Mouse (Mus musculus) lung, postnatal 10 days (tissue): Measurements from ENCODE around the gene Ak6.
A peak's percentile ranks its signal among the peaks of the same experiment; 100 is the strongest.

ENCODE experiments used
- DNase-seq: peaks from one replicate; pipeline ENCODE4 v3.0.0; 2021

The Ak6 gene

DNA sequence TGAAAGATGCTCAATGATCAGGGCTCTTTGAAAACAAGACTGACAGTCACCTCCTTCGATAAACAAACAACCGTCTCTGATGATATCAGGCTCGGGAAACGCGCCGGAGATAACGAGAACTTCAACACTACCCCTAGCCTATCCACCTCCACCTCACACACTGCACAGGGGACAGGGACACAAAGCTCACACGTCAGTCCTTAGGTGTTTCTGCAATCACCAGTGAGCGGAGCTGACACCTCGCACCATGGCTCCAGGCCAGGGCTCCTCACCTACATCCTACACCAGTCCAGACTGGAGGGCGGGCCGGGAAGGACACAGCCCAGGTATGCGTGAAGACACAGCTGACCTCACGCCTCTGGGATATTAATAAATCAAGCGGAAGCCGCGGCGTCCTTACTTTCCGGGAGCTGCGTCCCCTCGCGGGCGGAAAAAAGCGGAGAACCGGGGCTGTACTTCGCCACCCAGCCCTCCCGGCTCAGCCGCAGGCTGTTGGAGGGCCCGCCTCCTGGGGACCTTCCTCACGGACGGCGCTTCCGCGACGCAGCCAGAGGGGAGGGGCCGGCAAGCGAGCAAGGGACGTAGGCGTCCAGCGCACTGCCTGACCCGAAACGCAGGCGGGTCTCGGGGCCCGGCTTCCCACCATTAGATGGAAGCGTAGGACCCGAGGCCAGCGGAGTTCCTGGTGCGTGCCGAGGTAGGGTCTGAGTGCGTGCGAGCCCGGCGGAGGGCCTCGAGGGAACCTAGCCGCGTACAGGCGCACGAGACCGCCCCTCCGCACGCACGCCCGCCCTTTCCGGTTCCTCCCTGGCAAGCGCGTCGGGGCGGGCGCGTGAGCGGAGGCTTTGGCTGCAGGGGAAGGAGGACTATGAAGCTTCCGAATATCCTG, at the start of gene Ak6, which contains the start of gene Rad17:
TSS of gene Ak6 (plus strand) at position 430 of the 889 bp plus-strand sequence.
TSS of gene Rad17 (minus strand) at position 502 of the 889 bp plus-strand sequence.
- peak; percentile 96 for DNase-seq

DNA sequence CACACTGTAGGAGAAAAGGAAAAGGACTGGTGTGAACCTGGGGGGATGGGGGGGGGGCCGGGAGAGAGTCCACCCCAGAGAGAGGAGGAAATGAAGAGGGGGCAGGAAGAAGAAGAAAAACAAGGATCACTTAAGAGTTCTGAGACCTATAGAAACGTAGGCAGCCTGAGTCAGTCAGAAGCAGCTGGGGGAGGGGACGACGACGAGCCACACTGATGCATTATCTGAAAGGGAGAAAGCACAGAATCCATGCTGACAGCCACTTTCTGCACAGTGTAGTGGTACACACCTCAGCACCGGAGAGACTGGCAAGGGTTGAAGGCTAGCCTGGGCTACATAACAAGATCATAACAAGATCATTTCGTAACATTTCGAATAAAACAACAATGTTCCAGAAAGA, 49.7 kb upstream of the Ak6 start:
- DNase-seq, result no peak

DNA sequence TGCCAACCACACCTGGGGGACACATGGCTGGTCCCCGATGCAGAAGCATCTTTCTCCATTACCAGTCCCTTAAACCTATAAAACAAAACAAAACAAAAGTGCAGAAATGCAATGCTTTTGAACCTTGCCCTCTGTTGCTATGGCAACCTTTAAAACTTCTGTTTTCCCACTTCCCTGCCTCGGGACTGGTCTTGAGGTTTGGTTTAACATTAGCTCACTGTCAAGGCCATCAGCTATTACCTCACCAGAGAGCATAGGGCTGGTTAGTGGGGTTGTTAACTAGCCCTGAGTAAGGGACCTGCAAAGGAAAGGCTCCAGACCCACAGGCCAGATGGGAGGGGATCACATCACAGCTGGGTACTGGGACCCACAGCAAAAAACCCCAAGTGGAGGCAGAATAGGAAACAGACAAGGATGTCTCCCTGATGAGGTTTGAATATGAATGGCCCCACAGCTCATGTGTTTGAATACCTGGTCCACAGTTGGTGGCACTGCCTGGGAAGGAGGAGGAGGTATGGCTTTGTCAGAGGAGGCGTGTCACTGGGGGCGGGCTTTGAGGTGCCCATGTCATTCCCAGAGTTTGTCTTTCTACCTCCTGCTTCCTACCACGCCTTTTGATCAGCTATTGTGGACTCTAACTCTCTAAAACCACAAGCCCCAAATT, 48.4 kb upstream of the Ak6 start:
- no peak for DNase-seq

DNA sequence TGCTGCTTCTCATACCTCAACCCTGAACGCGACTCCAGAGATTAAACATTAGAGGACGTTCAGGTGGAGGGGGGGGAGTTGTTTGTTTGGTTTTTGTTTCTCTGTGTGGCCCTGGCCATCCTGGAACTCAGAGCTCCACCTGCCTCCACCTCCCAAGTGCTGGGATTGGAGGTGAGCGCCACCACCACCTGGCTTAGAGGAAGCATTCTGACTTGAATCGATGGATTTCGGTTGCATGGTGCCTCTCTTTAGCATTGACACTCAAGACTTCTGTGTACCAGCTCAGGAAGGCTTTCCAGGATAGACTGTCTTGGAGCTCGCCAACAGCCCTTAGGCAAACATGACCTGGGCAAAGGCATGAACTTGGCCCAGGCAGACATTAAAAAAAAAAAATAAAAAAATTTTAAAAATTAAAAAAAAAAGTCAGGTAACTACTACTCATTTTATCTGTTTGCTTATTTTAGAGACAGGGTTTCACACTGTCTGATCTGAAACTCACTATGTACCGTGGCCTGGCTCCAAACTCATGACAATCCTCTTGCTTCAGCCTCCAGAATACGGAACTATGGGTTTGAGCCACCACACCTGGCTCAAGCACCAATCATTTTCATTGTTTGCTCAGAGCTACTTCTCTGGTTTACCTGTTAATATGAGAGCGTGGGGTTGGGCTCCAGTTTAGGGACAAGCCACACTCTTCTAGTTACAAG, 47.6 kb upstream of the Ak6 start:
- no peak for DNase-seq

DNA sequence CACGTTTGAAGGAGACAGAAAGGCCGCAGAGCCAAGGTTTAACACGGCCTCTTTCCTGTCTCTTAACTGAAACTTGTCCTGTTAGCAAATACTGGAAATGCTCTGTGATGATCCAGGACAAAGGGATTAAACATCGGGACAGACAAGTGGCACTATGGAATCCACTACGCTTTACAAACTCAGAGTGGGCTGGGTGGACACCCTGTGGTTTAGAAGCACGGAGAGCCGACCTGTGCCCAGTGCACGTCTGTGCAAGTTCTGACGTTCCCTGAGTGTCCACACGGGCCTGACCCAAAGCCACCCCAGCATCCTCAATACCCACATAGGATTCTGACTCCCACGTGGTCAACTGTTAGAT, 47.1 kb upstream of the Ak6 start:
- DNase-seq, result no peak

DNA sequence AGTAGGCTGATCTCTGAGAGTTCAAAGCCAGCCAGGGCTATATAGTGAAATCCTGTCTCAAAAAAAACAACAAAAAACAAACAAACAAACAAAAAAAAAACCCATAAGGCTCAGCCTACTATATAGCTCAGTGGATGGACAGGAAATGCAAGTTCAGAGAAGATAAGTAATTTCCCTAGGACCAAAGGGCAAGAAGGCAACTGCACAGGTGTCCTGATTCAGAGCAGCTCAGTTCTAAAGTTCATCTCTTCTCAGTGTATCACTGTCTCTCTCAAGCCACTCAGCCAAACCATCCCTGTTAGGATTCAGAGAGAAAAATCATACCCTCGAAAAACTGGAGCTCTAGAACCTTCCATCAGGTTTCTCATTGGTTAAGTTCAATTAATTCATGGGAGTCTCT, 44.9 kb upstream of the Ak6 start:
- DNase-seq, result no peak

DNA sequence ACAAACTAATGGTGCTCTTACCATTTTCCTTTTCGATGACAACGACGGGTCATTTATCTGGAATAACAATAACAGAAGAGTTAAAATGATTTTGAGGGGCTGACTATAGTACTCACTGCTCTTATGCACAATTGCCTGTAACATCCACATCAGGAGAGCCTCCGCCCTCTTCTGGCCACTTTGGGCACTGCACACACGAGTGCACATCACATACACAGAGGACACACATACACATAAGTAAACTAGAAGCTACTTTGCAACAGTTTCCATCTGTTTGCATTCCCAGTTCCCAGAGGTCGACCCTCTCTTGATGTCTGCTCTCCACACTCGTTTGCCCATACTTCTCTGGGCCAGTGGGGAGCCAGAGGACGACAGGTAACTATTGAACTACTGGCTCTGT, 43.0 kb upstream of the Ak6 start:
- DNase-seq, result no peak

DNA sequence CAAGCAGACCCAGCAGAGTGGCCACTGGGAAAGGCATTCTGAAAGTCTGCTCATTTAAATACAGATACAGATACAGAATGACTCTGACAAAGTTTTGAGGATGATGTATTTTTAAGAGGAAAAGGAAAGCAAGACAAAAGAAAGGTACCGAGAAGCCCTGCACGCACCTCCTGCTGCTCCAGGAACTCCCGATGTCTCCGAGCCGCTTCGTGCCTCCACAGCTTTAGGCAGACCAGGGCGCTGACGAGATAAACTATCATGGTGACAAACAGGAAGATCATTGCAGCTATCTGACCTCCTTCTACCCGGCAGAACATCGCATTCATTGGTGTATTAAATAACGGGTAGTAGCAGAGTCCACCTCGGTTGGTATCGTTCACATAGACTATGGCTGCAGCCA, 39.5 kb upstream of the Ak6 start:
- no peak for DNase-seq

DNA sequence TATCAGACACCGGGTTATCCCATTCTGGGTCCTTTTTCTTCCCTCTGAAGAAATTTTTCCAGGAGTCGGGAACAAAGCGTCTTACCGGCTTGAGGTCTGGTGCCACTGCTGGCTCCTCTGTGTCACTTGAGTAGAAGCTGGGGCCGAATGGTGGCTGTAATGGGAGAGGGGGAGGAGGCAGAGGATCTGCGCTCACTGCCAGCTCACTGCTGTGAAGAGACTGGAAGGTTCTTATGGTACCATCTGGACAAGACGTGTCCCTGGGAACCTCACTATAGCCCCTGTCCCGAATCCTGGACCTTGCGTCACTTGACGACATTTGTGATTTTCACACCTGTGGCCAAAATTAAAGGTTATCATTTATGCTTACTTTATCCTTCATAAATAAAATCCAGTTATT, 38.5 kb upstream of the Ak6 start:
- DNase-seq, result no peak

DNA sequence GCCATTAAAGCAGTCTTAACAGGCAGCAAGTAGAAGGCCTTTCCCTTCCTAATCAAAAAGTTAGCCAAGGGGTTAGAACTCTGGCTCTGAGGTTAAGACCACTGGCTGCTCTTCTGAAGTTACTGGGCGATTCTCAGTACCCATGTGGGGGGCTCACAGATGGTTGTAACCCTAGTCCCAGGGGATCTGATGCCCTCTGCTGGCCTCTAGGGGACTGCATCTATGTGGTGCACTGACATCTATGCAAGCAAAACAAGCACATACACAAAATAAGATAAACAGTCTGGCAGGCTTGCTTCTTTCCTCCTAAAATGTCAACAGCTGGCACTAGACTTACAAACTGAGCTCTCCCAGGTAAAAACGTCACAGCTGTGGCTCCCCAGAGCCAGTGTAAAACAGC, 37.9 kb upstream of the Ak6 start:
- no peak for DNase-seq

DNA sequence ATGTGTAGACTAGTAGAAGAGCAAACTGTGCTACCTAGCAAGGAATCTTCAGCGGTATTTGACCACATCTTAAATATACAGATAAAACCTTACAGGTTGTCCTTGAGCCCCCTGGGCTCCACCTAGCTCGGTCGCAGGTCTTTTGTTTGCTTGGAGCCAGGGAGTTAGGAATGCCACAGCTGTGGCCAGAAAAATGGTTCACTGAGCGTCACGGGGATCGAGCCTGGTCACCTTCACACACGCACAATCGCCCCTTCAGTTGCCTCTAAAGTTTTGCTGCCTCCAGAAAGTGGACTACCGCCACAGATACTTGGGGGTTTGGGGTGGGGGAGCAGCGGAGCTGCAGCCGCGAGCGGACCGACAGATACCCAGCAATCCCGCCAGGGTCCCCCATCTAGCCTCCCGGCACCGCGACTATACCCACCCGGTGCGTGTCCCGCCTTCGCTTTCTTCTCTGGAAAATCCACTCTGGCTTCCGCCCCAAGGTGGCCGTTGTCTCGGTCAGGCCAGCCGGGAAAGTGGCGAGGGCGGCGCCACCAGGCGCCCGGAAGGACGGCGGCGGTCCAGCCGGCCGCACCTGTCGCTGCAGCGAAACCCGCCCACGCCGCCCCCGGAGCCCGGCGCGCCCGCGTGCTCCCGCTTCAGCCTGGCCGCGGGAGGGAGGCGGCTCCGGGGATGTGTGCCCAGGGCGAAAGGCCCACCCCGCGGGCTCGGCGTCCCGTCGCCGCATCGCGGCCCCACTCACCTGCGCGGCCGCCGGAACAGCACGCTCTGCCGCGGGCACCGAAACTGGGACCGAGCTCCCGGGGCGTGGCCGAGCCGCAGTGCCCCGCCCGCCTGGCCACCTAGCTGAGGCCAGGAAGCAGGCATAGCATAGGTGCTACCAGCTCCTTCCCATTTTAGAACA, 34.3 kb upstream of the Ak6 start, which contains the start of gene Marveld2:
TSS of gene Marveld2 (minus strand) at position 791 of the 907 bp plus-strand sequence.
- peak; percentile 64 for DNase-seq

DNA sequence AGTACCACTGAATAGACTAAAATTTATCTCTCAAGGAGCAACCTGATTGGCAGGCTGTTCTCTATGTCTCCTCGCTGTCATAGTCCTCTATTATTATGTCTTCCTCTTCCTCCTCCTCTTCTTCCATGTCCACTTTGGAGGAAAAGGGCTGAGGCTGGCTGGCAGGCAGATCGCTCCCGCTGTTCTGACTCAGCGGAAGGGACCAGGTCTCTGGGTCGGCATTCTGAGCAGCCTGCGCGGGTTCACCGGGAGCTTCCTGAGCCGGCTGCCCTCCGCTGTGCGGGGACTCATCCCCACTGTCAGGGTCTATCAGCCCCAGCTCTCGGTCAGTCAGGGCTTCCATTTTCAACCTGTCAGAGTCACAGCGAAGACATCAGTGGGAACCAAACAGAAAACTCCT, 33.2 kb upstream of the Ak6 start:
- no peak for DNase-seq

DNA sequence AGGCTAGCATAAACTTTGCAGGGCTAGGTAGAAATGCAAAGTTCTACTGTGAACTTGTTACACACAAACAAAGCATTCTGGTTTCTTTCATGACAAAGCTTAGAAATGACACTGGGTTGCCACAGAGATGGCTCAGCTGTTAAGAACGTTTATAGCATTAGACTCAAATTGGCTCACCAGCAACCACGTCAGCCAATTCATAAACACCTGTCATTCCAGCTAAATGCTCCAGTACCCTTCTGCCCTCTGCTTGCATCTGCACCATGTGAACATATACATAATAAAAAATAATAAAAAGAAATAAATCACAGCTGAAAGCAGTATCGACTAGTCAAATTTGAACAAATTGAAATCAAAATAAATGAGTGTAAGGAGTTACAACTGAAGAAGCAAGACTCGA, 28.5 kb upstream of the Ak6 start:
- no peak for DNase-seq

DNA sequence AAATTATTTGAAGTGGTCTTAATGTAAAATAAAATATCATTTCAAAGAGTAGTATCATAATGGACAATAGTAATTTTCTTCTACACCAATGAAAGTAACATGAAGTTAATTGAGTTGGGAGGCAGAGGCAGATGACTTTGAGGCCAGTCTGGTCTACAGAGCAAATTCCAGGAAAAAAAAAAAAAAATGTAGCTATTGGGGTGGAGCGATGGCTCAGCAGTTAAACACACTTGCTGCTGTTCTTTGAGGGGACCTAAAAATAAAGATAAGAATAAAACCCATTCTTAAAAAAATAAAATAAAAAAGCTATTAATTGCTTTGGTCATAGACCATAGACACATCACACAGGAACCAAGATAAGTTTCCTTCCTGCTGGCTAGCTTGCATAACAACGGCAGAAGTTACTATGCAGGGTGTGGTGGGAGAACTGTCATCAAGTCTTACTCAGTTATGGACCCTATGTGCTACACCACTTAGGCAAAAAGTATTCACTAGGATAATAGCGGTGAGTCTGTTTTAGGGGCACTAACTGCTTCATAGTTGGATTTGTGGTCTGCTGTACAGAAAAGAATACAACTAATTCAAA, 16.6 kb upstream of the Ak6 start:
- no peak for DNase-seq

DNA sequence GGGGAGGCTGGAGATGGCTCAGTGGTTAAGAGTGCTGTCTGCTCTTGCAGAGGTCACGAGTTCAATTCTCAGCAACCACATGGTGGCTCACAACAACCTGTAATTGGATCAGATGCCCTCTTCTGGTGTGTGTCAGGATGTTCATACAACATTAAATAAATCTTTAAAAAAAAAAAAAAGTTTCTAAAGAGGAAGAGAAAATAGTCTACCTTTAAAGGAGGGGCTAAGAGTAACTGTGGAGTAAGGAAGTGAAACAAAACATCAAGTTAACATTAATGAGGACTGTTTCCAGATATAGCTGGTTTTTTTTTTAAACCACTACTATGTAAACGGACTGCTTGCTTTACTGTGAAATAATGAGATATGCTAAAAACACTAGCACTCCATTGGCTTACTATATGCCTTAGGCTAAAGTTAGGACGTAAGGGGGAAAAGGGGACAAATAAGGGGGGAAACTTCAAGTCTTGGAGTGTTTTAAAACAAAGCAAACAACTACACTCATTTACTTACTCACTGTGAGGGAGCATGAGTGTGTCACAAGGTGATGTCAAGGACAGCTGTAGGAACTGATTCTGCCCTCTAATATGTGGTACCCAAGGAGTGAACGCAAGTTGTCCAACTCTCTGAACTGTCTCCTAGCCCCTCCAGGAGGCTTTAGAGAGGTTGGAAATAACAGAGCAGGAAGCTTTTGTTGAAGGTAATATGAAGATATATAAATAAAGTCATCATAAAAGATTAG, 8.1 kb upstream of the Ak6 start:
- DNase-seq, result no peak

DNA sequence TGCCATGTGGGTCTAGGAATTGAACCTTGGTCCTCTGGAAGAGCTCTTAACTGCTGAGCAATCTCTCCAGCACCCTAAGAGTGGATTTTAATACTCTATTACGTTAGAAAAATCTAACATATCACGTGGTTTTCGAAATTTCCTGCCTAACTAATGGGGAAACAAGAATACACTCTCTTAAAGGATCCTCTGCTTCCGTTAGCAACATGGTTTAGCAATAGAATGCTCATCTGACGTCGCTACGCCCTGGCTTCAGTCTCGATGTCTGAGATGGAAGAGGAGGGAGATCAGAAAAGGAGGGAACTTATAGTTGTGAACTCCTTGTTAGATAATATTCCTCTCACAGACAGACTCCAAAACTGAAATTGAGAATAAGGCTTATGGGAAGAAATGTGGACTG, 2.6 kb upstream of the Ak6 start:
- no peak for DNase-seq

DNA sequence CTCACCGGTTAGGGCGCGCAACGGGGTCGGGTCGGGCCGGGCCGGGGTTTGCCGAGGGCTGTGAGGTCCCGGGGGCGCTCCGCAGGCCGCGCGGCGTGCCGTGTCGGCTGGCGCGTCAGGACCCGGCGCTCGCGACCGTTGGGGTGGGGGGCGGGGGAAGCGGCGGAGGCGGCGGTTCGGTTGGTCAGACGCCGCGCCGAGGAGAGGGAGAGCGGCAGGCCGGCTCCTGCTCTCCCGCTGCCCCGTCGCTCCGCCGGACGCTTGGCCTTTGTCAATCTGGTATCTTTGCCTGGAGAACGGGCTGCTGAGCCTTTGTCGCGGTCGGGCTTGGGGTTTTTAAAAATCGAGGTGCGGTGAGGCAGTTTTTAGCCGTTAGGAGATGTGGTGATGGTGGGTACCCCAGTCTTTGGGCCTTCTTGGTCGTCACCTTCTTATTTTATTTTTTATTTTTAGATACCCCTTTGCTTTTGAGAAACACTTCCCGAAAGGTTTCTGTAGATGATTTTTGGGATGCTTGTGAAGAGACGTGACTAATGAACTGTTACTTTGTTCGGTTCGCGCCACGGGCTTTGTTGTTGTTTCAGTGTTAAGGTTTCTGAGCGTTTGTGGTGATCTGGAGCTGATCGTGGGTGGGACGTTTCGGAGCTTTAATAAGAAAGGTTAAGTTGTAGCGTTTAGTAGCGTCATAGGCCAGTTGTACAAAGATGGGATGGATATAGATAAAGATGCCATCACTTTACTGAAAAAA, 834 bp downstream of the Ak6 start, which contains the start of gene Taf9:
TSS of gene Taf9 (plus strand) at position 141 of the 748 bp plus-strand sequence.
- DNase-seq, result no peak

DNA sequence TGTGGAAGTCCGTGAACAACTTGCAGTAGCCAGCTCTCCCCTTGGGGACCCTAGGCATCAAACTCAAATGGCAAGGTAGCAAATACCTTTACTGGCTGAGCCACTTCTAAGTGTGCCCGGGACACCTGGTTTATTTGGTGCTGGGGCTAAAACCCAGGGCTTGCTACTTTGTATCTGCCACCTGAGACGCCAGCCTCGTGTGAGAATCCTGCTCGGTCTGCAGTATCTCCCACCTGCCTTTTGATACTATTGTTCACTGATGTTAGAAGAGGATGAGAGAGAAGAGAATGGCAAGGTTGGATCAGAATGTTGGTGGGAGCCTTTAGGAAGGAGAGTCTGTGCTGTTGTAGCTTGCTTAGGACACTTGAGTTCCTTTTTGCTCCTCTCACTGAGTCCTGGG, 7.3 kb downstream of the Ak6 start:
- DNase-seq, result no peak

DNA sequence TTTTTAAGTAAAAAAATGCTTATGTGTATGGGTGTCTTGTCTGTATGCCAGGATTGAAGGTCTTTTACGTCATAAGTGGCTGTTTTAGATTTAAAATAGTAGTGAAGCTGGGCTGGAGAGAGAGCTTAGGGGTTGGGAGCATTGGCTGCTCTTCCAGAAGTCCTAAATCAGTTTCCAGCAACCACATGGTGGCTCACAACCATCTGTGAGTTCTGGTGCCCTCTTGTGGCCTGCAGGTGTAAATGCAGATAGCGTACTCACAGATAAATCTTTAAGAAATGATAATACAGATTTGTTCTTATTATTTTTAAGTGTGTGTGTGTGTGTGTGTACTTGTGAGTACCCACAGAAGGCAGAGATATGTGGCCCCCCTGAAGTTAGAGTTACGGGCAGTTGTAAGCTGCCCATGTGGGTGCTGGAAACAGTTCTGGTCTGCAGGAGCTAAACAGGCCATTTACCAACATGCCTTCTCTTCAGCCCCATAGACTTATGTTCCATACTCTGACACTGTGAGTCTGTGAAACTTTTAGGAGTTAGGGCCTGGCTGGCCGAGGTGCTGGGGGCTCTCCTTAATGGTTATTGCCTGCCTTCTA, 9.2 kb downstream of the Ak6 start:
- DNase-seq, result peak; percentile 72
